Mouse (Mus musculus): Measurements from ENCODE around the gene Gatad1.
"Not testable (repeated sequence)": the region's sequence is repeated elsewhere in the genome, so short reads cannot be mapped to it uniquely, and the experiment has no call there.

The Gatad1 gene

GRCm38 (mm10) chr5:3635286-3635685, 21.7 kb downstream of the Gatad1 start:
- no peak for DNase-seq (ENCODE audit: low spot score in 2 of 2)

- DNase-seq (ENCODE audit: low spot score in 2 of 2): no peak
Observed at GRCm38 (mm10) chr5:3633951-3634350, 23.0 kb downstream of the Gatad1 start.

GRCm38 (mm10) chr5:3633315-3633714, 23.7 kb downstream of the Gatad1 start:
- no peak for DNase-seq (ENCODE audit: low spot score in 2 of 2)

- no peak for DNase-seq (ENCODE audit: low spot score in 2 of 2)
Observed at GRCm38 (mm10) chr5:3632285-3632684, 24.7 kb downstream of the Gatad1 start.

- DNase-seq (ENCODE audit: low spot score in 2 of 2): no peak
Observed at GRCm38 (mm10) chr5:3631512-3632271, 25.3 kb downstream of the Gatad1 start.

- DNase-seq (ENCODE audit: low spot score in 2 of 2): no peak
Observed at GRCm38 (mm10) chr5:3630055-3630454, 26.9 kb downstream of the Gatad1 start.

GRCm38 (mm10) chr5:3620486-3620885, 36.5 kb downstream of the Gatad1 start:
- no peak for DNase-seq (ENCODE audit: low spot score in 2 of 2)

- DNase-seq (ENCODE audit: low spot score in 2 of 2): not testable (repeated sequence)
Observed at GRCm38 (mm10) chr5:3611835-3612234, 45.1 kb downstream of the Gatad1 start.

GRCm38 (mm10) chr5:3609241-3609640, 47.7 kb downstream of the Gatad1 start:
- DNase-seq (ENCODE audit: low spot score in 2 of 2): no peak

- DNase-seq (ENCODE audit: low spot score in 2 of 2): no peak
Observed at GRCm38 (mm10) chr5:3607114-3607513, 49.9 kb downstream of the Gatad1 start.

GRCm38 (mm10) chr5:3600790-3601189, 56.2 kb downstream of the Gatad1 start:
- DNase-seq (ENCODE audit: low spot score in 2 of 2): no peak

- DNase-seq (ENCODE audit: low spot score in 2 of 2): no peak
Observed at GRCm38 (mm10) chr5:3600298-3600697, 56.7 kb downstream of the Gatad1 start.

- no peak for DNase-seq (ENCODE audit: low spot score in 2 of 2)
Observed at GRCm38 (mm10) chr5:3598766-3599165, 58.2 kb downstream of the Gatad1 start.

GRCm38 (mm10) chr5:3597171-3597570, 59.8 kb downstream of the Gatad1 start:
- no peak for DNase-seq (ENCODE audit: low spot score in 2 of 2)

GRCm38 (mm10) chr5:3596399-3596766, 60.6 kb downstream of the Gatad1 start, which contains the start of gene Rbm48:
Gene Rbm48 (minus strand): TSS chr5:3596585.
- peak; percentile 76 to 90 for DNase-seq (ENCODE audit: low spot score in 2 of 2)

- DNase-seq (ENCODE audit: low spot score in 2 of 2): peak; percentile 93 to 94
Observed at GRCm38 (mm10) chr5:3595693-3596398, 61.1 kb downstream of the Gatad1 start, which contains the start of gene Pex1. Gene Pex1 (plus strand): TSS chr5:3596066.

Data from spleen, postnatal 4 days (tissue).